Mouse (Mus musculus) urinary bladder, postnatal 10 days (tissue): ENCODE measurements at regions not wholly inside any gene's neighbourhood (a gene's known extent, or its start where the extent isn't known, plus 50 kb on each side); places are given as distances from the start of the nearest gene placed in this dataset.

ENCODE experiments used
- DNase-seq: peaks from one replicate; pipeline ENCODE4 v3.0.0; 2022; ENCODE audit warnings: low spot score

DNA sequence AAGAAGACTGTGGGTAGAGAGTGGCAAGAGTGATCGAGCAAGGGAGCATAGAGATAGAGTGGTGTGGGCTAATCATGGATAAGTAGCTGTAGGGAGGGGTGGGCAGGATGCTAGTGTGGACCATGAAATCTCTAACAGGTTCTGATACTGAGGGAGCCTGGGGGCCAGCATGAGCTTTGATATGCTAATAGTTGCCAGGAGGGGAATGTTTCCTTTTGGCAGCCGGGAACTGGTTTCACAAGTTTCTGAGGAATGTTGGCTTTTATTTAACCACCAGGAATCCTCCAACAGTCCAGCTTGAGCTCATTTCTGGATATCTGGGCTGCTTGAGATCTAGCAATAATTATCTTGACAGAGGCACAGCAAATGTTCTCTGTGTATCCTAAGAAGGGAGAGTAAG, 167.7 kb upstream of the Fggy start:
- DNase-seq: no peak

DNA sequence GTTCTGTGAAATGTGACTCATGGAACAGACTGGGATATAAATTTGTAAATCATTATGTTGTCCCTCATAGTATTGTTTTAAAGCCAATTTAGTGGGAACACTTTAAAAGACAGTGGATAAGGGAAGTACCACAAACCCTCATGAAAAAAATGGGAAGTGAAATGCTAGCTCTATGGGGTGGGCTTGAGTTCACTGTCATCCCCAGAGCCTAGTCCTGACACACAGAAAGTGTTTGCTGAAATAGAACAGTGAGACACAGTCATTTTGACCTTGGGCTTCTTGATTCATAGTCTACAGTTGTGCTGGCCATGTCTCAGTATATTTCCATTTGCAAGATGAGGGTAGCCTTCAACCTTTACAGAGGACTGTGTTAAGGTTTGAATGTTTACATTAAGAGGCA, 166.8 kb upstream of the Fggy start:
- DNase-seq: no peak

DNA sequence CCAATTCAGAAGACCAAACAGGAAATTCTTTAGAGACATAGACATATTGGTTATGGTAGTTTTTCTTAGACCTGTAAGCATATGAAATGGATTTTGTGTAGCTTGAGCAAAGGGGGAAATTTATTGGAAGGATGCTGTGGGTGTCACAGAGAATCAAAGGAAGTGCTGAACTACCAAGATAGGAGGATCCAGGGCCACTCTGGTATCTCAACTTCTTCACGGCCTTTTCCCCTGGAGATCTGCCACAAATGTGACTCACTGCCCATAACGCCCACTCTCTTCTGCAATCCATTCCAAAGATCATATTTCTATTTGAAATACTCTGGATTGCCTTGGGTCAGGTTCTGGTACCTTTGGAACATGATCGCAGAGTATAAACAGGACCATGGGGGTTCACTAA, 161.6 kb upstream of the Fggy start:
- DNase-seq: no peak

DNA sequence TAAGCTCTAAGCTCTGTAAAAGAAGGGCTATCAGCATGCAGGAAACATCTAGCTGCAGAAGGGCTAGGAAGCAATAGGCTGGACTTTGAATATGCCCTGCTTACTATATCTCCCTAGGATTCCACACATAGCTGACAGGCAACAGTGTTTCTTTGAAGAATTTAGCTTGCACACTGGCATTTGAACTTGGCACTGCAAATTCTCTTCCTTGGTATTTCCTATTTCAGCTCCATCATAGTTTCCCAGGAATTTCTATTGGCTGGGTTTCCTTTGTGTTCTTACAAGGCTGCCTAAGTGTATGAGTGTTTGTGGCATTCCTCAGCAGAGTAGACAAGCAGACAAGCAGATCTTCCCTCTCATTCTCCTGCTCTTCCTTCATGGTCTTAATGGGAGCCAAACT, 159.0 kb upstream of the Fggy start:
- no peak for DNase-seq

- DNase-seq: no peak
These were observed 155.0 kb upstream of the Fggy start for GRCm38 (mm10) chr4:95402273-95402672.

GRCm38 (mm10) chr4:95417075-95417474, 140.2 kb upstream of the Fggy start:
- DNase-seq: no peak

- DNase-seq: no peak
These were observed 130.7 kb upstream of the Fggy start for GRCm38 (mm10) chr4:95426563-95426962.

GRCm38 (mm10) chr4:95434543-95434942, 122.8 kb upstream of the Fggy start:
- DNase-seq: no peak

DNA sequence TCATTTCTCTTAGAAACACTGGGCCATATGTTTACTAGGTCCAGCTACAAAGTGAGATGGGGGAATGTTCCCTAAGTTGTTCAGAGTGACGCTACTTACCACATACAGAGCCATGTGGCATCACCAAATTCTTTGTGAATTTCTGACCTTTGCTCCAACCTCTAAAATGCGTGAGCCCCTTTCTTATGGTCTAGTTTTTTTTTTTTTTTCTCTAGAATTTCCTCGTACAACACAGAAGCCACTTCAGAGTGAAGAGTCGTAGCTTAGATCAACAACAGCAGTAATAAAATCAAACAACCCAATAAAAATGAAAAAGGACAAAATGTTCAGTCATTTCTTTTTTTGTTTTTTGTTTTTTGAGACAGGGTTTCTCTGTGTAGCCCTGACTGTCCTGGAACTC, 122.2 kb upstream of the Fggy start:
- DNase-seq: no peak

GRCm38 (mm10) chr4:95439834-95440233, 117.5 kb upstream of the Fggy start:
- no peak for DNase-seq

DNA sequence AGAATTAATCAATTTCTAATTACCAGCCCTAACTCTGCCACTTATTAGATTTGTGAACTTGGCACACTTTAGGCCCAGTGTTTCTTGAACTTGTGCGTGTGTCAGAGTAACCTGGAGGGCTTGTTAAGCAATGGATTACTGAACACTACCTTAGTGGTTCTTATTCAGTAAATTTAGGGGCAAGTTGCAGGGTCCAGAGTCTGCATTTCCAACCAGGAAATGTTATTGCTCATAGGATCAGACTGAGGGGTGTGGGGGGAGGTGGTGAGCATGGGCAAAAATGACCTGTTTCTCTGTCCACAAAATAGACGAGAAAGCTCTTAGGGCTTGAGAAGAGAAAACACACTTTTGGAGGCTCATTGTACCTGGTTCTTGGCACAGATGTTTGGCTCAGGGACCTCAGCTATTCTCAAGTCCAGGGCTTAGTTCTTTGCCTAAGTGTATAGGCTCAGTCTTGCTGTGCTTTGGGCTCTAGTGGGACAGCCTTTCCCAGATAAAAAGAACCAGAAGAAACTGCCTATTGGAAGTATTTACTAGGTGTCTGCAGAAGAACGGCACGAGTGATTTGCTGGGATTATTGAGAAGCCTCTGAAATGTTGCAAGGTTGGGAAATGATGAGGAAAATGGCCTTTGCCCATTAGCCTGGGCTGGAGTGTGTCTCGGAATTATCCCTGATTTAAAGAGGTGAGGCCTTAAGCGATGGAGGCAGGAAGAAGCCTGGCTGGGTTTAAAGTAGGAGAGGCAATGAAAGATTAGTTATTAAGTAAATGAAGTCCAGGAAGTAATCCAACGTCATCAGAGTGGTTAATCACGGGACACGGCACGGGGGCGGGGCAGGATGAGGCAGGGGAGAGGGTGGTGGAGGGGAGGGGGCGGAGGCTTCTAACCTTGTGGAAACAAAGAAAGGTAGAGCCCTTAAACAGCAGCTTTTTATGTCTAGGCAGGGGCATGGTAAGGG, 113.2 kb upstream of the Fggy start:
- DNase-seq: no peak

- DNase-seq: no peak
These were observed 107.0 kb upstream of the Fggy start for GRCm38 (mm10) chr4:95450286-95450685.

GRCm38 (mm10) chr4:95451831-95452230, 105.5 kb upstream of the Fggy start:
- DNase-seq: no peak

GRCm38 (mm10) chr4:95456318-95456717, 101.0 kb upstream of the Fggy start:
- DNase-seq: no peak

GRCm38 (mm10) chr4:95456943-95457342, 100.4 kb upstream of the Fggy start:
- DNase-seq: no peak

DNA sequence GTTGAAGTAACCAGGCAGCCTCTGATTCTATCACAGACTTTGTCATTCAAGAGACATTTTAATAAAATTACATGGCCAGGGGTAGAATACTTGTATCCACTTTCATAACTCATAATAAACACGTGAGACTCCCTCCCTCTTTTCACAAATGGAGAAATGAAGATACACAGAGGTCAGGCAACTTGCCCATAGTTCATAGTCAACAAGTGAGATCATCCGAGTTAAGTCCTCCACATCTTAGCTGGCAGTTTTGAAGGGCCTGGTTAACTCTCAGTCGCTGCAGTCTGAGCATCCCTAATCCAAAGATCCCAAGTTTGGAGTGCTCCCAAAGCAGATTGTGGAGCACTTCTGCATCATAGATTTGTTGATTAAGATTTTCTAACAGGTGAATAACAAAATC, 94.8 kb upstream of the Fggy start:
- DNase-seq: no peak

GRCm38 (mm10) chr4:95463082-95463825, 94.1 kb upstream of the Fggy start:
- no peak for DNase-seq

DNA sequence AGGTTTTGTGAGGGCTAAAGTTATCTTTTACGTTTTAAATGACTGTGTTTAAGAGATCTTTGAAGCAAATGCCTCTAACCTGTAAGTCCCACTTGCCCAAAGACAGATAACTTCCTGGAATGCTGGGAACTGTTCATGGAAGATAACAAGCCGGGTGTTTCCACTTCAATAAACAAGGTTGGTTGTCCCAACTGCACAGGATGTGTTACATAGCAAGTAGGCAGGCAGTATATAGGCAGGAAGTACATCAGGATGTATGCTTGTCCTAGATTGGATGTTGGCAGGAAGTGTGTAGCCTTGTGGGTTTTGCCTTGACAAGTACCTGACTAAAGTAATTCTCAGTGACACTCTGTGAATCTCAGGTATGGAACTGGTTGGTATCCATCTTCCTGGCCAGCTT, 90.7 kb upstream of the Fggy start:
- DNase-seq: no peak

DNA sequence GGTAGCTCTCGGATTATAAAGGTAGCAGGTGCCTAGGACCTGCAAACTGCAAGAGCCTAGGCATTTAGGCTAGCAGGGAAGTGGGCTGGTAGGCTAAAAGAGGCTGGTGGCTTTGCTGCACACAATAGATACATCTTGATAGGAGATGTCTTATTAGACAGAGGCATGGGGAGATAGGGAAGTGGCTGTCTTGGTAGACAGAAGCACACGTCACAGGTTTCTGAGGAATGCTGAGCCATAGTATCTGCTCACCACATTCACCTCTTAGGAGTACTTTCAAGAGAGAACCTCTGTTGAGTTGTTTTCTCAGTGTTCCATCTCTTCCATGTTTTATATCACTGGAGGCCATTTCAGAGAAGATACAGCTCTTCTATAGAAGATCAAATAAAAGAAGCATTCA, 89.8 kb upstream of the Fggy start:
- no peak for DNase-seq

- no peak for DNase-seq
These were observed 82.4 kb upstream of the Fggy start for GRCm38 (mm10) chr4:95474726-95475406.

- no peak for DNase-seq
These were observed 81.1 kb upstream of the Fggy start for GRCm38 (mm10) chr4:95476071-95476724.

DNA sequence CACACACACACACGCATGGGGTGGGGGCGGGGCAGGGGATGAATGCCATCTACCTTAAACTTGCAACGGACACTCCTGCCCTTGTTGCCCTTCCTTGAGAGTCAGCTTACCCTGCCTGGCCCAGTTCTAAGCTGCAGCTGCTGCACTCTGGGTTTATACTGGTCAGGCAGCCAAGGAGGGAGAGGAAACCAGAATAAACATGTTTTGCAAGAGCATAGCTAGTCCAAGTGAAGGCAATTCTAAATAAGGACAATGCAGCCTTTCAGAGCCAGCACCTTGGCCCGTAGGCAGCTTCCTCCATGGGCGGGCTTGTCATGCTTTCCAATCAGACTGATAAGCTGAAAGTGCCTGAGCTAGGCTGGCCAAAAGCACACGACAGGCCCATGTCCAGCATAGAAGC, 73.7 kb upstream of the Fggy start:
- DNase-seq: no peak
